In genomic region chr11:60088947-60089346, GRCm38 (mm10) we compare ENCODE assay signal across 8 mouse cellular contexts. TPM values are rescaled to one million over a fixed set of nuclear protein-coding genes. Genes with fewer than 3 reads are reported as not detected.
DNase-seq lines count a peak whose midpoint lies in the region; ATAC-seq and TF ChIP-seq lines count a peak whose summit lies in the region.

No protein-coding gene starts in this region.

- 31% methylated on average over 4 of the region's 4 CpGs for WGBS in forebrain, embryonic 13.5 days
- WGBS in limb, embryonic 14.5 days: 36% methylated on average over 4 of the region's 4 CpGs

- peak; percentile 63; the same call in 1 of the 2 replicates for ATAC-seq in forebrain, embryonic 13.5 days
- ATAC-seq in limb, embryonic 14.5 days (ENCODE audit: low FRiP score, low read depth): peak; percentile 73

- no peaks in the 10 kb centered on the region for H3K79me2 ChIP-seq in MEL (ENCODE audit: control insufficient read depth, insufficient read depth, low read length, poor library complexity)

- H3K27ac ChIP-seq in MEL (ENCODE audit: control insufficient read depth, low read depth, low read length): no peak overlapping the region
- H3K27ac ChIP-seq in forebrain, embryonic 13.5 days: no peak overlapping the region; the same call in 1 of the 2 replicates
- H3K27ac ChIP-seq in limb, embryonic 14.5 days (replicated peaks; ENCODE audit: low read depth, low read length): no peak overlapping the region

- H3K4me1 ChIP-seq in MEL (ENCODE audit: control insufficient read depth in 1 of 2, insufficient read depth in 2 of 2, low read length in 2 of 2): peaks cover 5 to 30% of the 10 kb centered on the region in 2 experiments
- peaks cover 16% of the 10 kb centered on the region for H3K4me1 ChIP-seq in forebrain, embryonic 13.5 days
- H3K4me1 ChIP-seq in limb, embryonic 14.5 days (ENCODE audit: control insufficient read depth, insufficient read depth, low read length): 0 out of 2 replicates have a peak, but pooled peaks cover 6% of the 10 kb centered on the region

- no peak for TF ChIP-seq POLR2A in MEL (IDR thresholded peaks at IDR 0.05; ENCODE audit: control insufficient read depth in 1 of 2, insufficient read depth in 1 of 2, low read depth in 1 of 2, low read length in 2 of 2, poor library complexity in 1 of 2)
- no peak for TF ChIP-seq POLR2A in limb, embryonic 14.5 days (IDR thresholded peaks at IDR 0.05; ENCODE audit: borderline replicate concordance, extremely low read depth, insufficient read depth, insufficient read length)

- no peak overlapping the region for H3K4me3 ChIP-seq in MEL (ENCODE audit: control insufficient read depth in 1 of 2, insufficient read depth in 1 of 2, low read depth in 2 of 2, low read length in 2 of 2)
- H3K4me3 ChIP-seq in forebrain, embryonic 13.5 days: no peak overlapping the region
- H3K4me3 ChIP-seq in limb, embryonic 14.5 days (replicated peaks; ENCODE audit: low read length): no peak overlapping the region

- no peak for TF ChIP-seq EP300 in MEL (IDR thresholded peaks at IDR 0.05; ENCODE audit: low read depth in 1 of 2, low read length in 2 of 2)

- no peak overlapping the region for H3K4me2 ChIP-seq in forebrain, embryonic 13.5 days
- no peak overlapping the region for H3K4me2 ChIP-seq in limb, embryonic 14.5 days (replicated peaks; ENCODE audit: low read depth, low read length, severe bottlenecking)

- no peaks in the 10 kb centered on the region for H3K27me3 ChIP-seq in MEL (ENCODE audit: control insufficient read depth in 1 of 2, insufficient read depth in 2 of 2, low read length in 2 of 2)
- no peaks in the 10 kb centered on the region for H3K27me3 ChIP-seq in forebrain, embryonic 13.5 days
- H3K27me3 ChIP-seq in limb, embryonic 14.5 days (ENCODE audit: control insufficient read depth, insufficient read depth, low read length): no peaks in the 10 kb centered on the region

- peak; percentile 61 for DNase-seq in cerebellum, adult 11-12 months
- no peak for DNase-seq in cerebellum, adult 8-10 months
- peak; percentile 70 for DNase-seq in MEL (ENCODE audit: low read depth, low spot score)
- DNase-seq in limb, embryonic 14.5 days (ENCODE audit: low spot score): no peak
- DNase-seq in thymus, postnatal 25 days: peak; percentile 36
- no peak for DNase-seq in testis, postnatal 10 days (ENCODE audit: low spot score)
- no peak for DNase-seq in heart, adult 11 months

- no peaks in the 10 kb centered on the region for H3K9me3 ChIP-seq in MEL (replicated peaks; ENCODE audit: insufficient read depth, low read length)
- H3K9me3 ChIP-seq in forebrain, embryonic 13.5 days (replicated peaks): no peaks in the 10 kb centered on the region
- H3K9me3 ChIP-seq in limb, embryonic 14.5 days (ENCODE audit: control insufficient read depth, low read length): no peaks in the 10 kb centered on the region

- peak; percentile 10 to 25 (median 17); a peak in 2 of 6 replicates for TF ChIP-seq CTCF in MEL (IDR thresholded peaks at IDR 0.05 in 2 of 3, conservative IDR thresholded peaks at IDR 0.05 in 1 of 3; ENCODE audit: control insufficient read depth in 1 of 3, insufficient read depth in 1 of 3, low read depth in 2 of 3, low read length in 3 of 3, poor library complexity in 1 of 3, severe bottlenecking in 1 of 3)

- TF ChIP-seq RAD21 in MEL (IDR thresholded peaks at IDR 0.05; ENCODE audit: low read depth, low read length): no peak

- H3K9ac ChIP-seq in MEL (ENCODE audit: control insufficient read depth, low read depth, low read length, poor library complexity, severe bottlenecking): no peak overlapping the region
- no peak overlapping the region for H3K9ac ChIP-seq in forebrain, embryonic 13.5 days
- no peak overlapping the region for H3K9ac ChIP-seq in limb, embryonic 14.5 days (ENCODE audit: low read depth, low read length, severe bottlenecking)

- H3K36me3 ChIP-seq in MEL (ENCODE audit: control insufficient read depth in 1 of 2, insufficient read depth in 2 of 2, low read length in 2 of 2): peaks cover 0 to 7% of the 10 kb centered on the region in 2 experiments; a peak in 2 of 4 replicates
- no peaks in the 10 kb centered on the region for H3K36me3 ChIP-seq in forebrain, embryonic 13.5 days (ENCODE audit: poor library complexity, severe bottlenecking)
- H3K36me3 ChIP-seq in limb, embryonic 14.5 days (ENCODE audit: control insufficient read depth, insufficient read depth, low read length): no peaks in the 10 kb centered on the region

TF ChIP-seq in MEL, 35 proteins besides CTCF, POLR2A, EP300 and RAD21:
- no peak for TF ChIP-seq ZC3H11A (IDR thresholded peaks at IDR 0.05; ENCODE audit: low read depth, low read length)
- TF ChIP-seq USF2 (IDR thresholded peaks at IDR 0.05; ENCODE audit: borderline replicate concordance in 1 of 2, insufficient read depth in 1 of 2, low read depth in 1 of 2, low read length in 2 of 2): no peak
- TF ChIP-seq POLR2AphosphoS5 (IDR thresholded peaks at IDR 0.05; ENCODE audit: borderline replicate concordance, low read depth, low read length): no peak
- TF ChIP-seq JUND (IDR thresholded peaks at IDR 0.05; ENCODE audit: low read depth, low read length): no peak
- no peak for TF ChIP-seq UBTF (IDR thresholded peaks at IDR 0.05; ENCODE audit: borderline replicate concordance, insufficient read depth, low read depth, low read length)
- TF ChIP-seq SMC3 (IDR thresholded peaks at IDR 0.05; ENCODE audit: low read depth, low read length): no peak
- no peak for TF ChIP-seq BHLHE40 (IDR thresholded peaks at IDR 0.05; ENCODE audit: borderline replicate concordance, low read depth, low read length)
- TF ChIP-seq E2F4 (IDR thresholded peaks at IDR 0.05; ENCODE audit: borderline replicate concordance, low read depth, low read length): no peak
- no peak for TF ChIP-seq TCF12 (IDR thresholded peaks at IDR 0.05; ENCODE audit: low read depth, low read length)
- TF ChIP-seq CHD2 (IDR thresholded peaks at IDR 0.05; ENCODE audit: low read length): no peak
- TF ChIP-seq TAL1 (IDR thresholded peaks at IDR 0.05; ENCODE audit: low read length): no peak
- TF ChIP-seq USF1 (IDR thresholded peaks at IDR 0.05; ENCODE audit: low read depth, low read length): no peak
- no peak for TF ChIP-seq MAX (IDR thresholded peaks at IDR 0.05; ENCODE audit: low read length)
- no peak for TF ChIP-seq NELFE (IDR thresholded peaks at IDR 0.05; ENCODE audit: low read depth, low read length)
- no peak for TF ChIP-seq HCFC1 (IDR thresholded peaks at IDR 0.05; ENCODE audit: low read depth, low read length)
- TF ChIP-seq MXI1 (IDR thresholded peaks at IDR 0.05; ENCODE audit: low read depth, low read length): no peak
- TF ChIP-seq NRF1 (IDR thresholded peaks at IDR 0.05; ENCODE audit: insufficient read depth, low read depth, low read length, poor library complexity, severe bottlenecking): no peak

RNA-seq across cellular contexts. Expression of gene Rai1, which starts 15.9 kb away (rescaled TPM):
- total RNA-seq in MEL (2012; rRNA removed): 25.0 and 26.3 TPM in 2 replicates
- polyA plus RNA-seq in MEL (2012; ENCODE audit: insufficient read depth in 1 of 2, insufficient read length in 2 of 2, low read depth in 1 of 2, low replicate concordance in 2 of 2, missing spikeins in 1 of 2): 100 to 1,000 TPM in 1 of 2 experiments, 10 to 100 TPM in 1; 56.7 to 101 TPM
- polyA plus RNA-seq in forebrain, embryonic 13.5 days (2015; fragmentation: Nextera tagmentation; extraction: Ambion mirVana): 26.9 and 31.5 TPM in 2 replicates
- polyA plus RNA-seq in limb, embryonic 14.5 days (2012; rRNA removed): 62.1 and 85.3 TPM in 2 replicates
- 29.7 and 33.1 TPM in 2 replicates for polyA plus RNA-seq in limb, embryonic 14.5 days (2014; fragmentation: Nextera tagmentation; extraction: Ambion mirVana)

RNA-seq across cellular contexts. Expression of gene Pemt, which starts 42.7 kb away (rescaled TPM):
- 20.0 and 27.9 TPM in 2 replicates for total RNA-seq in MEL (2012; rRNA removed)
- 10 to 100 TPM in 1 of 2 experiments, not detected in 1; 26.1 TPM for polyA plus RNA-seq in MEL (2012; ENCODE audit: insufficient read depth in 1 of 2, insufficient read length in 2 of 2, low read depth in 1 of 2, low replicate concordance in 2 of 2, missing spikeins in 1 of 2)
- polyA plus RNA-seq in forebrain, embryonic 13.5 days (2015; fragmentation: Nextera tagmentation; extraction: Ambion mirVana): 4.3 and 7.0 TPM in 2 replicates
- polyA plus RNA-seq in limb, embryonic 14.5 days (2012; rRNA removed): 5.4 and 9.2 TPM in 2 replicates
- 4.7 and 7.2 TPM in 2 replicates for polyA plus RNA-seq in limb, embryonic 14.5 days (2014; fragmentation: Nextera tagmentation; extraction: Ambion mirVana)

Comparison
In these comparisons a context has a peak if more than half of its experiments do, and no peak if none do; other contexts are left out.
1. DNase-seq: peak in cerebellum, adult 11-12 months (single experiment), MEL (single experiment) and thymus, postnatal 25 days (single experiment); none in cerebellum, adult 8-10 months (single experiment), limb, embryonic 14.5 days (single experiment), testis, postnatal 10 days (single experiment) and heart, adult 11 months (single experiment).